Mouse (Mus musculus) G1E-ER4 (cell line): Measurements from ENCODE around the gene F2rl3. TPM values are rescaled to one million over a fixed set of nuclear protein-coding genes. Genes with fewer than 3 reads are reported as not detected.

Source experiments
- GATA1 ChIP-seq: IDR thresholded peaks from one replicate; pipeline ENCODE4 v1.8.0; 2012; ENCODE audit warnings: low read length, inconsistent platforms
- polyA plus RNA-seq: library from polyadenylated mRNA; stranded (reverse); fragments of >175 nt; gene quantifications from 2 replicates; pipeline ENCODE4 v1.2.3, GENCODE M21; 2012

Gene F2rl3
- polyA plus RNA-seq, result 1.4 and 1.7 TPM in 2 replicates

- TF ChIP-seq GATA1, result no peak
These were observed at the start of gene F2rl3 for GRCm38 (mm10) chr8:72761322-72762051. Gene F2rl3 (plus strand): TSS chr8:72761880.

- TF ChIP-seq GATA1, result no peak
These were observed 49.1 kb upstream of the F2rl3 start for GRCm38 (mm10) chr8:72712569-72712968.

GRCm38 (mm10) chr8:72716594-72716993 is 45.1 kb upstream of the F2rl3 start:
- no peak for TF ChIP-seq GATA1

- TF ChIP-seq GATA1, result no peak
These were observed 41.1 kb upstream of the F2rl3 start for GRCm38 (mm10) chr8:72720541-72720940.

- no peak for TF ChIP-seq GATA1
These were observed 38.7 kb upstream of the F2rl3 start, which contains the start of gene Sin3b for GRCm38 (mm10) chr8:72722769-72723650. Gene Sin3b (plus strand): TSS chr8:72723285.

GRCm38 (mm10) chr8:72723651-72724001 is 38.1 kb upstream of the F2rl3 start:
- TF ChIP-seq GATA1, result no peak

GRCm38 (mm10) chr8:72728636-72729035 is 33.0 kb upstream of the F2rl3 start:
- no peak for TF ChIP-seq GATA1

- TF ChIP-seq GATA1, result no peak
These were observed 26.7 kb upstream of the F2rl3 start for GRCm38 (mm10) chr8:72735001-72735400.

GRCm38 (mm10) chr8:72736868-72737267 is 24.8 kb upstream of the F2rl3 start:
- no peak for TF ChIP-seq GATA1

GRCm38 (mm10) chr8:72746061-72746460 is 15.6 kb upstream of the F2rl3 start:
- no peak for TF ChIP-seq GATA1

- no peak for TF ChIP-seq GATA1
These were observed 11.8 kb upstream of the F2rl3 start for GRCm38 (mm10) chr8:72749846-72750245.

GRCm38 (mm10) chr8:72750266-72750665 is 11.4 kb upstream of the F2rl3 start:
- no peak for TF ChIP-seq GATA1

- TF ChIP-seq GATA1, result no peak
These were observed 10.6 kb upstream of the F2rl3 start for GRCm38 (mm10) chr8:72751126-72751525.

GRCm38 (mm10) chr8:72752289-72752688 is 9.4 kb upstream of the F2rl3 start:
- no peak for TF ChIP-seq GATA1

- no peak for TF ChIP-seq GATA1
These were observed 8.5 kb upstream of the F2rl3 start for GRCm38 (mm10) chr8:72753165-72753564.

- TF ChIP-seq GATA1, result no peak
These were observed 7.9 kb upstream of the F2rl3 start for GRCm38 (mm10) chr8:72753781-72754180.
